Comparison of ENCODE assay signal across 8 mouse cellular contexts in genomic region chrX:107816218-107816554, GRCm38 (mm10). TPM values are rescaled to one million over a fixed set of nuclear protein-coding genes. Genes with fewer than 3 reads are reported as not detected.
A peak's percentile ranks its signal among the peaks of the same experiment; 100 is the strongest.
DNase-seq lines count a peak whose midpoint lies in the region; ATAC-seq and TF ChIP-seq lines count a peak whose summit lies in the region.

Gene 2610002M06Rik, minus strand, starts transcription at chrX:107816334.

- TF ChIP-seq POLR2A in cortical plate, adult 2 months (IDR thresholded peaks at IDR 0.05; ENCODE audit: extremely low read depth, insufficient read depth, low read length) = no peak

- no peaks in the 10 kb centered on the region for H3K4me1 ChIP-seq in cortical plate, adult 2 months (ENCODE audit: control insufficient read depth, insufficient read depth, low read length)

- ATAC-seq in megakaryocyte progenitor cell, adult 5-6 weeks (replicated peaks; ENCODE audit: poor library complexity) = peak; percentile 99

- peak; percentile 92 for DNase-seq in adipocyte (ENCODE audit: low spot score)
- DNase-seq in gastrocnemius, adult 8-10 months (ENCODE audit: low spot score in 2 of 2) = peak; percentile 74 to 81
- DNase-seq in induced T-regulatory cell, adult 2 months (ENCODE audit: low read depth) = peak; percentile 90
- DNase-seq in left cerebral cortex, adult 9 months (ENCODE audit: low spot score in 2 of 2) = peak; percentile 33 to 79
- peak; percentile 71 to 76 for DNase-seq in right cerebral cortex, postnatal 36 days (ENCODE audit: low spot score in 2 of 2)
- peak; percentile 83 for DNase-seq in yolk sac, embryonic 10.5 days (ENCODE audit: low spot score)

- peak within 1 kb of the TSS; percentile 81 for H3K4me3 ChIP-seq in cortical plate, adult 2 months (ENCODE audit: insufficient read depth, low read length)

- no peak within 1 kb of the TSS for H3K27ac ChIP-seq in cortical plate, adult 2 months (ENCODE audit: insufficient read depth, low read length)

- TF ChIP-seq CTCF in cortical plate, adult 2 months (IDR thresholded peaks at IDR 0.05; ENCODE audit: extremely low read depth, insufficient read depth, low read length) = peak; percentile 33; the same call in 1 of the 2 replicates

RNA-seq across cellular contexts. Expression of gene 2610002M06Rik, which starts in this region (rescaled TPM):
- 19.7 and 20.4 TPM in 2 replicates for polyA plus RNA-seq in cortical plate, adult 2 months (2012; rRNA removed)
- 1 to 10 TPM; 4.5 to 8.1 (median 5.5) TPM for total RNA-seq in gastrocnemius, adult 8-10 months (2022)
- total RNA-seq in megakaryocyte progenitor cell, adult 5-6 weeks (2015) = 17.5 and 20.1 TPM in 2 replicates
- total RNA-seq in megakaryocyte progenitor cell, adult 5-6 weeks (2017) = 15.5 and 16.0 TPM in 2 replicates
